Mouse (Mus musculus) ES-E14 (cell line): ENCODE measurements at regions not wholly inside any gene's neighbourhood (a gene's known extent, or its start where the extent isn't known, plus 50 kb on each side); places are given as distances from the start of the nearest gene placed in this dataset.

Experiments used
- DNase-seq: peaks from one replicate; pipeline ENCODE4 v3.0.0-alpha.2; 2013; ENCODE audit warnings: low read depth, low spot score
- H3K27ac ChIP-seq: 2 replicates; pipeline ENCODE4 v1.5.1; 2012; ENCODE audit warnings: low read depth, mild to moderate bottlenecking, low read length, moderate library complexity, mixed read lengths; ENCODE audit not compliant: poor library complexity, insufficient read depth, severe bottlenecking
- H3K36me3 ChIP-seq: 2 replicates; pipeline ENCODE4 v1.6.1; 2012; ENCODE audit warnings: mild to moderate bottlenecking, low read length, moderate library complexity, mixed read lengths; ENCODE audit not compliant: control insufficient read depth, poor library complexity, insufficient read depth, severe bottlenecking
- H3K4me1 ChIP-seq, 2 experiments: fragments of 150-350 bp in 1 of 2; sonication (generic) in 1 of 2; 2 replicates each; pipeline ENCODE4 v1.6.1; 2012; ENCODE audit warnings: low read length in 2 of 2, mild to moderate bottlenecking in 1 of 2, mixed read lengths in 1 of 2; ENCODE audit not compliant: control insufficient read depth in 2 of 2, insufficient read depth in 2 of 2, poor library complexity in 1 of 2
- H3K4me3 ChIP-seq, 2 experiments: fragments of 150-350 bp in 1 of 2; sonication (generic) in 1 of 2; 2 replicates each; pipeline ENCODE4 v1.5.1; 2012; ENCODE audit warnings: low read length in 2 of 2, low read depth in 1 of 2, mild to moderate bottlenecking in 1 of 2, mixed read lengths in 1 of 2; ENCODE audit not compliant: insufficient read depth in 1 of 2, poor library complexity in 1 of 2, severe bottlenecking in 1 of 2
- H3K9ac ChIP-seq: 2 replicates; pipeline ENCODE4 v1.6.1; 2012; ENCODE audit warnings: low read depth, mild to moderate bottlenecking, low read length, mixed read lengths; ENCODE audit not compliant: poor library complexity, insufficient read depth, severe bottlenecking
- H3K9me3 ChIP-seq: fragments of 150-350 bp; sonication (generic); 2 replicates; pipeline ENCODE4 v1.6.1; 2012; ENCODE audit warnings: low read depth, mild to moderate bottlenecking, low read length; ENCODE audit not compliant: control insufficient read depth, insufficient read depth
- CHD2 ChIP-seq: IDR thresholded peaks from 2 replicates; pipeline ENCODE4 v1.6.1; 2014; ENCODE audit warnings: mild to moderate bottlenecking, low read depth, low read length, inconsistent platforms
- HCFC1 ChIP-seq: IDR thresholded peaks from 2 replicates; pipeline ENCODE4 v1.6.1; 2012; ENCODE audit warnings: low read length, inconsistent platforms, borderline replicate concordance; ENCODE audit not compliant: insufficient read depth
- MAFK ChIP-seq: IDR thresholded peaks from 2 replicates; pipeline ENCODE4 v1.6.1; 2014; ENCODE audit warnings: mild to moderate bottlenecking, low read depth, low read length, inconsistent platforms; ENCODE audit not compliant: insufficient read depth
- ZC3H11A ChIP-seq: IDR thresholded peaks from 2 replicates; pipeline ENCODE4 v1.6.1; 2012; ENCODE audit warnings: low read depth, mild to moderate bottlenecking, inconsistent platforms, low read length, borderline replicate concordance
- ZNF384 ChIP-seq: IDR thresholded peaks from 2 replicates; pipeline ENCODE4 v1.6.1; 2012; ENCODE audit warnings: low read depth, low read length, inconsistent platforms
- in situ Hi-C, 2 experiments: fragments of 600-800 bp; cut with MboI; formaldehyde crosslinking; loops; one replicate each; pipeline ENCODE4 v1.15.1; 2025; ENCODE audit warnings: low sequenced_read_pairs in 2 of 2, inconsistent platforms in 1 of 2; ENCODE audit not compliant: unreplicated experiment in 2 of 2

DNA sequence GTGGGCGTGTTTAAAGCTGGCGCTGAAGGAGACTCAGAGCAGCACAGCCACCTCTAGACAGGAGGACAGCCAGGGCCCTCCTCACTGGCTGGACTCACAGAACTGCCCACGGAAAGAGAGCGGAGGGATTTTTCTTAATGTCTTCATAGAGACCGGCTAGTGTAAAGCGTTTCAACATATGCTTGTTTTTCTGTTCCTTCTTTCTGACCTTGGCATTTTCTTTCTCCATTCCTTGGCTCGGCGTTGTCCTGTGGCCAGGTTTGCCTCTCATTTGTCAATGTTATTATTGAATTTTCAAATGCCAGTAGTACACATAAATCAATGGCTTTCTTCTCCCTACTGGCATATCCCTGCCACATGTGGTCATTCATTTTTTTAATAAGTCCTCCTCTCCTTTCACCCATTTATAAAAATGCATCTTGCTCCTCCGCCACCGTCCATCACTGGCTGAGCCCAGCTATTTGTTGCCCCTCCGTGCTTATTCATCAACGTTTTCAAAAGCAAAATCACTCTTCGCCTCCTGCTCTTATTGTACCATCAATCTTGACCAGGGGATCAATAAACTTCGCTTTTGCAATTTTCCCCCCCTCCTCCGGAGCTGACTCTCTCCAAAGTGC lies 319.0 kb downstream of the Gm45692 start:
- Histone ChIP-seq H3K9me3 (no peaks in the 10 kb centered on the region), H3K27ac (no peak overlapping the region), H3K36me3 (no peaks in the 10 kb centered on the region), H3K4me3 (no peak overlapping the region), H3K4me1 (no peaks in the 10 kb centered on the region), H3K9ac (no peak overlapping the region)
- DNase-seq: no peak
- no peak for TF ChIP-seq ZC3H11A
- in situ Hi-C loops: no loop called here

DNA sequence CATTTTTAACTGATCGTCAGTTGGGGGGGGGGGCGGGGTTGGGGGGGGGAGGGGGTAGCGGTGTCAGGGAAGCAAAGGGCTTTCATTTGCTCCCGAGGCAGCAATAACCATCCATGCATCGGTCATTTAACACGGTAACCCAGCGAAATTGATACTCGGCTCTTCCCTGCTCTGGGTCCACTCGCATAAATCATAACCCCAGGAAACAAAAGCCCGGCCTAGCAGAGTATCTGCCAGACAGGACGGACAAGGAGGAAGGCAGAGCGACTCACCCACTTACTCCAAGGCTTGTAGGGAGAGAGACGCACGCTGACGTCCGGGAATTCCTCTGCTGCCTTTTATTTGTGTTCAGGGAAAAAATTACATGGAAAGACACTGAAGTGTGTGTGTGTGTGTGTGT lies 319.5 kb downstream of the Gm45692 start:
- no peak for TF ChIP-seq ZNF384
- TF ChIP-seq CHD2: no peak
- TF ChIP-seq HCFC1: no peak
- no peak for TF ChIP-seq ZC3H11A
- TF ChIP-seq MAFK: no peak
- Histone ChIP-seq H3K9ac (no peak overlapping the region), H3K4me1 (no peaks in the 10 kb centered on the region), H3K4me3 (no peak overlapping the region), H3K27ac (no peak overlapping the region), H3K9me3 (no peaks in the 10 kb centered on the region), H3K36me3 (no peaks in the 10 kb centered on the region)
- no peak for DNase-seq
- in situ Hi-C loops: no loop called here

DNA sequence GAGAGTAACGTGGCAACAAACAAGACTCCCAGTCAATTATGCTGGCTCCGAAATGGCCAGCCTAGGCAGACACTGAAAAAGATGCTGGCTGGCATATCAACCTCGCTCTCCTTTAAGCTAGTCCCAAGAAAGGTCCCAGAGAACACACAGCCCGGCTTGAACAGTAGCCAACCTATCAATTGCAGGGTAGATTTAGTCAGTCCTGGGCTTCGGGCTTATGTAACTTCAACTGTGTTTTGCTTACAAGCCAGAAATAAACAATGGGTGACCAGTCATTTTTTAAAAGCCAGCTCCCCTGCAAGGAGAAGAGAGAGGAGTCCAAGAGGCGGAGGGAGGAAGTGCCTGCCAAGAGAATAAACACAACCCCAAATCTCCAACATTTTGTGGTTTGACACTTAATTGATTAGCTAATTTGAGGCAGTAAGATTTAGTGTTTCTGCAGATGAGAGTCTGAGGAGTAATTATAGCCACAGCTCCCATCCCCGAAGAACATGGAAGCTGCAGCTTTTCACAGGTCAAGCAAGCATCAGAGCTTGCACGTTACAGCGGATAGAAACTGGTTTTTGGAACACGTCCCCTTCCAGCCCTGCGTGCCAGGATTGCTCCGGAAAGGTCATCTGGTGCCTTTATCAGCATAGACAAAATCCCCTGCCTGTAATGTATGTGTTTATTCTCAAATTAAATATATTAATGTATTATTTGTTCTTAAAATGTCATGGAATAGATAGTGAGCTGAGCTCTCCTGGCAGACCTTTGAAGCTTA lies 322.1 kb downstream of the Gm45692 start:
- TF ChIP-seq ZNF384 (no peak), HCFC1 (no peak), ZC3H11A (no peak), MAFK (no peak), CHD2 (no peak)
- Histone ChIP-seq H3K9me3 (no peaks in the 10 kb centered on the region), H3K4me3 (no peak overlapping the region), H3K4me1 (no peaks in the 10 kb centered on the region), H3K36me3 (no peaks in the 10 kb centered on the region), H3K27ac (no peak overlapping the region), H3K9ac (no peak overlapping the region)
- in situ Hi-C loops: no loop called here
- no peak for DNase-seq

DNA sequence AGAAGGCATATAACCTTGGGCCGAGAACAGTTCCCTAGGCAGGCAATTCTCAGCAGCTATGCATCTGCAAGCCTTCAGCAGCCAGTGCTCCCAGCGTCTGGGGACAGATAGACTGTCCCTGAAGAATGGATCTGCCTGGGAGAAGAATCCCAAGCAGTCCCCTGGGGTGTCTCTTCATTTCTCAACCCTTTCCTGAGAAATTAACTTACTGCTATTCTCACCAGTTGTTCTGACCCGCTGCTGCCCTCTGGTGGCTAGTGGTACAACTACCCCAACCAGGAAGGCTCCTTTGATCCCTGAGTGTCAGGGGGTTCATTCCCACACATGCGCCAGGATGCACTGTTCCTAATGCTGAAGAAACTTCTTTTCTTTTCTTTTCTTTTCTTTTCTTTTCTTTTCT lies 323.7 kb downstream of the Gm45692 start:
- in situ Hi-C loops: no loop called here
- no peak overlapping the region for H3K4me3 ChIP-seq
- no peaks in the 10 kb centered on the region for H3K9me3 ChIP-seq
- no peak for TF ChIP-seq ZNF384
- TF ChIP-seq MAFK: no peak
- TF ChIP-seq HCFC1: no peak
- peak; percentile 46; the same call in 1 of the 2 replicates for TF ChIP-seq ZC3H11A
- H3K9ac ChIP-seq: no peak overlapping the region
- no peaks in the 10 kb centered on the region for H3K36me3 ChIP-seq
- peak; percentile 63 for DNase-seq
- peaks cover 0 to 3% of the 10 kb centered on the region in 2 experiments; a peak in 2 of 4 replicates for H3K4me1 ChIP-seq
- no peak overlapping the region for H3K27ac ChIP-seq
